Mouse (Mus musculus) activated CD4-positive, CD25-positive, alpha-beta regulatory T cell, adult 9 weeks (primary cell): ENCODE results near the gene Clec2h. TPM values are rescaled to one million over a fixed set of nuclear protein-coding genes. Genes with fewer than 3 reads are reported as not detected.

Experiments used
- polyA plus RNA-seq: library from polyadenylated mRNA; unstranded; fragments of 100-300 nt; shearing (Covaris generic); gene quantifications from one replicate; pipeline ENCODE4 v1.2.1, GENCODE M21; 2017

Clec2h gene
- not detected for polyA plus RNA-seq

DNA sequence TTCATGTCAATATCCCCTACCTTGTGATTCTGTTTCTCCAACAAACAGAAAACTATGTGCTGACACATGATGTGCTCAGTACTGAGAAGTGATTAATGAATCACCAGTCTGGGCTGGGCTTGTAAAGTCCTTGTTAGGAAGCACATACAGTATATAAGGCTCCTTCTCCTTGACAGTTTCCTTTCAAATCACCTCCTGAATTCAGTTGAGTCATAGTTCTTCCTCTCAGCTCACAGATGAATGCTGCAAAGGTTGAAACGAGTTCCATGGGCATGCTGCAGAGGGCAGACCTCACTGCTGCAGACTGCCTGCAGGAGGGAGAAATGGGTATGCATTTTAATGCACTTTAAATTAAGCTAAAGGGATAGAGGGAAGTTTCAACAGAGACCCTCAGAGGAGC lies at the start of gene Clec2h:
Clec2h (plus strand) TSS at position 180 of the 400 bp plus-strand sequence.

DNA sequence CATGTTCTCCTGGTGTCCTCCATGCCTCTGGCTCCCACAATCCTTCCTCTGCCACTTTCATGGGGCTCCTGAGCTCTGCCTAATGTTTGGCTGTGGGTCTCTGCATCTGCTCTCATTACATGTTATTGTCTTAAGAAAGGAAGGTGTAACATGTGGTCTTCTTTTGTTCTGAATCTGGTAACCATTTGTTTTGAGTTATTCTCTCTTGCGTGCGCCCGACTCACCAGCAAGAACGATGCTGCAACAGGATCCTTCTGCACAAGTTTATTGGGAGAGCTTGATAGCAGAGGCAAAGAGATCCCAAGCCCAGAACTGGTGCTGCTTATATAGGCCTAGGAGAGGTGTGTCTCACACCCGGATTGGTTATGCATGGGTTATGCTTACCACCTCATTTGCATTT lies 38.8 kb upstream of the Clec2h start, which contains the start of gene Klrb1a:
Klrb1a (minus strand) TSS at position 101 of the 400 bp plus-strand sequence.

DNA sequence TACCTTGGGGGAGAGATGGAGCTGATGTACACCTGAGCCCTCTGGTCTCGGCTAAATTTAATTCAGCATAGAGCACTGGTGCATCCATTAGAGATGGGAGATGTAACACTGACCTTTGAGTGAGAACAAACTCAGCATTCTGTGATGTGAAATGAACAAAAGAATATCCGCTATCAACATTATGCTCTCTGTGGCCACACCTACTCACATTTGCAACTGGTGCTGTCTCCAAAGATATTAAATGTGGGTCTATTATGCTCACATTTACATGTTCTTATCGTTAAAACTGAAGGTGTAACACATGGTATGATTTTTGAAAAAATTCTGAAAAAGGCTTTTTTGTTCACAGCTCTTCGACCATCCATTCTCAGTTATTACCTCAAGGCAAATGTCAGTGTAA lies 60.8 kb downstream of the Clec2h start, which contains the start of gene Klrb1:
Klrb1 (minus strand) TSS at position 101 of the 400 bp plus-strand sequence.

Other genes starting within 250 kb of the Clec2h start
- 24.7 TPM for gene Itfg2, start 237.5 kb upstream of the Clec2h start, polyA plus RNA-seq
- gene Fkbp4, start 223.7 kb upstream of the Clec2h start, polyA plus RNA-seq, result 61.6 TPM
- not detected for gene Pzp, start 135.7 kb upstream of the Clec2h start, polyA plus RNA-seq
- not detected for gene A2ml1, start 80.8 kb upstream of the Clec2h start, polyA plus RNA-seq
- gene Klrb1a, start 38.9 kb upstream of the Clec2h start, polyA plus RNA-seq, result not detected
- not detected for gene Klrb1, start 60.7 kb downstream of the Clec2h start, polyA plus RNA-seq
- 3.7 TPM for gene Klrb1c, start 126.8 kb downstream of the Clec2h start, polyA plus RNA-seq
- not detected for gene Gm44511, start 163.9 kb downstream of the Clec2h start, polyA plus RNA-seq
- not detected for gene Klrb1b, start 163.9 kb downstream of the Clec2h start, polyA plus RNA-seq
- gene Clec2i, start 225.2 kb downstream of the Clec2h start, polyA plus RNA-seq, result 119 TPM
- 4.9 TPM for gene BC035044, start 228.7 kb downstream of the Clec2h start, polyA plus RNA-seq